Mouse (Mus musculus) thymus, adult 2 months (tissue): Measurements from ENCODE around the gene Gna15. TPM values are rescaled to one million over a fixed set of nuclear protein-coding genes. Genes with fewer than 3 reads are reported as not detected.

Source experiments
- DNase-seq: peaks from one replicate; pipeline ENCODE4 v3.0.0; 2021
- H3K27ac ChIP-seq: fragments of 200-500 bp; 2 replicates; pipeline ENCODE4 v1.5.1; 2012; ENCODE audit warnings: low read length, control low read depth; ENCODE audit not compliant: control insufficient read depth, insufficient read depth
- H3K27me3 ChIP-seq: fragments of 200-500 bp; 2 replicates; pipeline ENCODE4 v1.6.1; 2012; ENCODE audit warnings: mild to moderate bottlenecking, low read length, moderate library complexity, mixed read lengths; ENCODE audit not compliant: control insufficient read depth, insufficient read depth
- H3K36me3 ChIP-seq: fragments of 200-500 bp; 2 replicates; pipeline ENCODE4 v1.6.1; 2012; ENCODE audit warnings: mild to moderate bottlenecking, low read length, moderate library complexity; ENCODE audit not compliant: control insufficient read depth, insufficient read depth
- H3K4me1 ChIP-seq: fragments of 200-500 bp; replicated peaks from 2 replicates; pipeline ENCODE4 v1.6.1; 2012; ENCODE audit warnings: low read length; ENCODE audit not compliant: control insufficient read depth, insufficient read depth
- H3K4me3 ChIP-seq: fragments of 200-500 bp; 2 replicates; pipeline ENCODE4 v1.5.1; 2012; ENCODE audit warnings: mild to moderate bottlenecking, low read length, control low read depth, moderate library complexity; ENCODE audit not compliant: control insufficient read depth, insufficient read depth
- CTCF ChIP-seq: fragments of 200-500 bp; IDR thresholded peaks from 2 replicates; pipeline ENCODE4 v1.5.1; 2012; ENCODE audit warnings: mild to moderate bottlenecking, control low read depth, low read length, moderate library complexity, borderline replicate concordance; ENCODE audit not compliant: control insufficient read depth, poor library complexity, insufficient read depth; ENCODE audit errors: extremely low read depth
- POLR2A ChIP-seq: fragments of 200-500 bp; IDR thresholded peaks from 2 replicates; pipeline ENCODE4 v1.6.1; 2012; ENCODE audit warnings: mild to moderate bottlenecking, low read length, control low read depth, moderate library complexity; ENCODE audit not compliant: control insufficient read depth, poor library complexity, insufficient read depth; ENCODE audit errors: extremely low read depth
- WGBS: fragments of 180-500 bp; shearing (Covaris S2); methylation state at CpG from one replicate; pipeline ENCODE4 v1.1.7; 2018; 5-methylcytosine and 5-hydroxymethylcytosine counted together
- polyA plus RNA-seq: library from polyadenylated mRNA; depleted of rRNA; stranded (reverse); fragments of >200 nt; gene quantifications from 2 replicates; pipeline ENCODE4 v1.2.3, GENCODE M21; 2012

Gene Gna15
- polyA plus RNA-seq, 1 experiment, result 10.6 TPM

- TF ChIP-seq POLR2A, result no peak
- no peak for TF ChIP-seq CTCF
- Histone ChIP-seq H3K27ac (no peak overlapping the region), H3K4me3 (no peak overlapping the region), H3K36me3 (no peaks in the 10 kb centered on the region), H3K27me3 (no peaks in the 10 kb centered on the region; the same call in 1 of the 2 replicates), H3K4me1 (peaks cover 14% of the 10 kb centered on the region)
- 88% methylated on average over 16 of the region's 16 CpGs for WGBS
- DNase-seq, result no peak
Observed at GRCm38 (mm10) chr10:81467670-81468235, 56.3 kb downstream of the Gna15 start.

- no peak for TF ChIP-seq POLR2A
- no peak for TF ChIP-seq CTCF
- Histone ChIP-seq H3K27me3 (no peaks in the 10 kb centered on the region; the same call in 1 of the 2 replicates), H3K4me3 (no peak overlapping the region), H3K27ac (no peak overlapping the region), H3K36me3 (no peaks in the 10 kb centered on the region), H3K4me1 (peaks cover 18% of the 10 kb centered on the region)
- WGBS, result 79% methylated on average over 14 of the region's 14 CpGs
- DNase-seq, result no peak
Observed at GRCm38 (mm10) chr10:81466881-81467280, 57.1 kb downstream of the Gna15 start.

- Histone ChIP-seq H3K4me3 (no peak overlapping the region), H3K27ac (no peak overlapping the region), H3K4me1 (peaks cover 17% of the 10 kb centered on the region), H3K27me3 (no peaks in the 10 kb centered on the region; the same call in 1 of the 2 replicates), H3K36me3 (no peaks in the 10 kb centered on the region)
- no peak for DNase-seq
- WGBS, result 64% methylated on average over 2 of the region's 2 CpGs
- TF ChIP-seq CTCF (no peak), POLR2A (no peak)
Observed at GRCm38 (mm10) chr10:81466066-81466465, 58.0 kb downstream of the Gna15 start.

- no peaks in the 10 kb centered on the region; the same call in 1 of the 2 replicates for H3K27me3 ChIP-seq
- DNase-seq, result no peak
Observed at GRCm38 (mm10) chr10:81465265-81465645, 58.8 kb downstream of the Gna15 start.

DNA sequence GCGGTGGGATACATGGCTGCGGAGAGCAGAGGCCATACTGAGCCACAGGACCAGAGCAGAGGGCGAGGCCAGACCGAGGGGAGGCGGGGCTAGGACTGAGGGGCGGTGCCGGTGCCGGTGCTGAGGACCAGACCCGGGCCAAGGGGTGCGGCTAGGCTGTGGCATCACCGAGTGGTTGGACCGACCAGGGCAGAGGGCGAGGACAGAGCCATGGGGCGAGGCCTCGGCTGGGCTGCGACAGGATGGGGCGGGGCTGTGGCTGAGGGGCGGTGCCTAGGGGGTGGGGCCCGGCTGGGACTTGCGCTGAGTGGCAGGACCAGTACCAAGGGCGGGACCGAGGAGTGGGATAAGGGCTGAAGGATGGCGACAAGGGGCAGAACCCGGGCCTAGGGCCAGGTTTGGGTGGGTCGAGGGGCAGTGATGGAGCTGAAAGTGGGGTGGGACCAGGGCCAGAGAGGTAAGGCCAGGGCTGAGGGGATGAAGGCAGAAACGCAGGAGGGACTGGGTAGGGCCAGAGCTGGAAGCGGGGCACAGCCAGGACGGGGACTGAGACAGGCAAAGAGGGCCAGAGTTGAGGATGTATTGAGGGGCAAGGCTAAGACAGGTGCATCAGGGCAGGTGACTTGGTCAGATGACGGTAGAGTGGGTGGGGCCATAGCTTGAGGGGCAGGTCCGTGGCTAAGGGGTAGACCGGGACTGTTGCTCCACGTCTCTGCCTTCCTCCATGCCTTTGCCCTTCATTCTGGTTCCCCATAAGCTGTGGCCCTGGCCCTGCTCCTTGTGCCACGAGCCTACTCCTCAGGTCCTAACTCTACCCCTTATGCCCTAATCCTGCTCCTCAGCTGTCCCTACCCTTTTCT, 59.4 kb downstream of the Gna15 start:
- no peak overlapping the region for H3K27ac ChIP-seq
- TF ChIP-seq CTCF (no peak), POLR2A (no peak)
- 9% methylated on average over 33 of the region's 33 CpGs for WGBS
- H3K4me1 ChIP-seq, result peaks cover 11% of the 10 kb centered on the region
- no peak overlapping the region for H3K4me3 ChIP-seq
- no peaks in the 10 kb centered on the region; the same call in 1 of the 2 replicates for H3K27me3 ChIP-seq
- no peak for DNase-seq
- no peaks in the 10 kb centered on the region for H3K36me3 ChIP-seq

More at GRCm38 (mm10) chr10:81465265-81465645, 58.8 kb downstream of the Gna15 start:
- peaks cover 11% of the 10 kb centered on the region for H3K4me1 ChIP-seq
- 29% methylated on average over 5 of the region's 5 CpGs for WGBS
- no peak overlapping the region for H3K27ac ChIP-seq
- no peak overlapping the region for H3K4me3 ChIP-seq
- no peak for TF ChIP-seq POLR2A
- TF ChIP-seq CTCF, result 0 out of 2 replicates have a peak, but pooled peaks have one; percentile 12
- H3K36me3 ChIP-seq, result no peaks in the 10 kb centered on the region

DNA sequence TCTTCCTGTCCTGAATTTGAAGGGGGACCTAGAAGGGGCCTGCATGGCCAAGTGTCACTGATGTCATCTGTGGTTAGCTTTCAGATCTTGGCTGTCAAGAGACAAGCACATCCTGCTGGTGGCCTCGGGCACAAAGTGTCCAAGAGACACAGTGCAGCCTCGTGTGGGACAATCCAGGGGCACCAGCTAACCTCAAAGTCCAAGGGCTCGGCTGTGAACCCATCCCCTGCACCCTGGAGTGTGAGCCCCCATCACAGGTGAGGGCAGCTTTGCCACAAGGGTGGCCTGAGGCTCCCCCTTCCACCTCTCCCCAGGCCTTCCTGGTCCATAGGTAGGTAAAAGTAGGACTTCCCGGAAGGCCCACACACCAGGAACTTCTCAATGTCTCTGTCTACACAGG, 60.5 kb downstream of the Gna15 start:
- Histone ChIP-seq H3K4me1 (peaks cover 11% of the 10 kb centered on the region), H3K36me3 (no peaks in the 10 kb centered on the region), H3K27ac (no peak overlapping the region), H3K27me3 (no peaks in the 10 kb centered on the region; the same call in 1 of the 2 replicates), H3K4me3 (no peak overlapping the region)
- 46% methylated on average over 4 of the region's 4 CpGs for WGBS
- TF ChIP-seq POLR2A, result no peak
- no peak for TF ChIP-seq CTCF
- no peak for DNase-seq

GRCm38 (mm10) chr10:81462917-81463316, 61.1 kb downstream of the Gna15 start:
- H3K4me1 ChIP-seq, result peaks cover 11% of the 10 kb centered on the region
- no peaks in the 10 kb centered on the region; the same call in 1 of the 2 replicates for H3K27me3 ChIP-seq
- TF ChIP-seq CTCF (no peak), POLR2A (no peak)
- WGBS, result 93% methylated on average over 7 of the region's 7 CpGs
- no peak overlapping the region for H3K4me3 ChIP-seq
- DNase-seq, result no peak
- no peaks in the 10 kb centered on the region for H3K36me3 ChIP-seq
- no peak overlapping the region for H3K27ac ChIP-seq
